Mouse (Mus musculus): Measurements from ENCODE around the gene Tlr9. TPM values are rescaled to one million over a fixed set of nuclear protein-coding genes. Genes with fewer than 3 reads are reported as not detected.
A peak's percentile ranks its signal among the peaks of the same experiment; 100 is the strongest.

Gene Tlr9
- polyA plus RNA-seq, 1 experiment from 2014 or later = 0.12 TPM

DNA sequence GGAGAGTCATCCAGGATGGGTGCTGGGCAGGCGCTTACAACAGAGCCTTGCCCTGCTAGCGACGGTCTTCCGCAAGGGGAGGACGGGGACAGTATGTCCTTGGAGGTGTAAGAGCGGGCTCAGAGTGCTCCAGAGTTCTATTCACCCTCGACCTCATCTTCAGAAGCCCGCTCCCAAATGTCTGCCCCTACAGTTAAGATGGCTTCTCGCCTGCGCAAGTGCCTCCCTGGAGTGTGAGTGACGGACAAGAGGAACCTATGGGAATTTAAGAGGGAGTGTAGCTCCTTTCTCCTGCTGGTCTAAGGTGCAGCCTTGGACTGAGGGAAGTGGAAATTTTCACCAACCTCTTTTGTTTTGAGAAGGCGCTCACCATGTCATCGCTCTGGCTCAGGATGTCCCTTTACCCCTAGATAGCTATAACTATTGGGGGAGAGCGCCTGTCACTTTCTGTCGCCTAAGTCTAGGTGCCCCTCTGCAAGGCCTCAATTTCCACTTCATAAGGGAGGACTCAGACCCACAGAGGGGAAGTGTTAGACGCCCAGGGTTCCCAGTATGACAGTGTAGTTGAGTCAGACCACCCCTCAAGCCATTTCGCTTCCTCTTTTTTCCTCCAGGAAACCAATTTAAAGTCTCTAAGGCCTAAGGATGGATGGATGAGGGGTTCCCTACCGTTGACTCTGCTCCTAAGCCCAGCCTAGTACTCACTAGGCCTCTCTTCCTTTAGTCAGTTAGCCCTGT, 22.7 kb upstream of the Tlr9 start, which contains the start of gene Ppm1m:
Ppm1m (minus strand) TSS at position 212 of the 738 bp plus-strand sequence.
- 50% methylated on average over 18 of the region's 18 CpGs for WGBS
- Histone ChIP-seq H3K4me2 (replicated peaks; ENCODE audit: low read depth, low read length) (peak within 1 kb of the TSS; percentile 70), H3K27me3 (replicated peaks; ENCODE audit: insufficient read depth, low read length) (no peaks in the 10 kb centered on the region), H3K4me1 (ENCODE audit: insufficient read depth, low read depth, low read length) (peaks cover 10% of the 10 kb centered on the region; the same call in 1 of the 2 replicates), H3K27ac (ENCODE audit: low read length) (peak within 1 kb of the TSS; percentile 60), H3K9ac (replicated peaks; ENCODE audit: low read depth) (peak within 1 kb of the TSS; percentile 46), H3K4me3 (ENCODE audit: low read depth, low read length) (peak within 1 kb of the TSS; percentile 66), H3K9me3 (ENCODE audit: low read length) (no peaks in the 10 kb centered on the region), H3K36me3 (ENCODE audit: insufficient read depth, low read length) (no peaks in the 10 kb centered on the region)
- peak; percentile 10 for ATAC-seq
- DNase-seq (ENCODE audit: low spot score) = no peak
- no peak for TF ChIP-seq EP300 (IDR thresholded peaks at IDR 0.05)
- no peak for TF ChIP-seq CTCF (IDR thresholded peaks at IDR 0.05)

DNA sequence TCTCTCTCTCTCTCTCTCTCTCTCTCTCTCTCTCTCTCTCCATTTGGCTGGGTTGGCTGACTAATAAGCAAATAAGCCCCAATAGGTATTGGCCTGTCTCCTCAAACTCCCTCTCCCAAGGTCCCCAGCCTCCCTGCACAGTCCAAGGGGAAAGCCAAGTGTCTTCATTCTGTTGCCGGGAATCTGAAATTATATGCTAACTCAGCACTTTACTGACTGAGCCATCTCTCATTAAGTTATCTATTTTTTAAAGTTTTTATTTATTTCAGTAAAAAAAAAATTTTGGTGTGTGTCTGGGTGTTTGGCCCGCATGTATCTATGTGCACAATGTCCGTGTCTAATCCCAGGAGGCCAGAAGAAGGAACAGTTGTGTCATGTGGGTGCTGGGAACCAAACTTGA, 20.5 kb upstream of the Tlr9 start:
- TF ChIP-seq EP300 (IDR thresholded peaks at IDR 0.05) = no peak
- TF ChIP-seq CTCF (IDR thresholded peaks at IDR 0.05) = no peak
- Histone ChIP-seq H3K27me3 (replicated peaks; ENCODE audit: insufficient read depth, low read length) (no peaks in the 10 kb centered on the region), H3K4me1 (ENCODE audit: insufficient read depth, low read depth, low read length) (peaks cover 10% of the 10 kb centered on the region; the same call in 1 of the 2 replicates), H3K9ac (replicated peaks; ENCODE audit: low read depth) (no peak overlapping the region), H3K4me2 (replicated peaks; ENCODE audit: low read depth, low read length) (peak overlapping the region; percentile 63), H3K4me3 (ENCODE audit: low read depth, low read length) (no peak overlapping the region), H3K9me3 (ENCODE audit: low read length) (no peaks in the 10 kb centered on the region), H3K36me3 (ENCODE audit: insufficient read depth, low read length) (no peaks in the 10 kb centered on the region), H3K27ac (ENCODE audit: low read length) (no peak overlapping the region)
- ATAC-seq (no peak), DNase-seq (ENCODE audit: low spot score) (no peak)
- WGBS = 74% methylated on average over 3 of the region's 3 CpGs

DNA sequence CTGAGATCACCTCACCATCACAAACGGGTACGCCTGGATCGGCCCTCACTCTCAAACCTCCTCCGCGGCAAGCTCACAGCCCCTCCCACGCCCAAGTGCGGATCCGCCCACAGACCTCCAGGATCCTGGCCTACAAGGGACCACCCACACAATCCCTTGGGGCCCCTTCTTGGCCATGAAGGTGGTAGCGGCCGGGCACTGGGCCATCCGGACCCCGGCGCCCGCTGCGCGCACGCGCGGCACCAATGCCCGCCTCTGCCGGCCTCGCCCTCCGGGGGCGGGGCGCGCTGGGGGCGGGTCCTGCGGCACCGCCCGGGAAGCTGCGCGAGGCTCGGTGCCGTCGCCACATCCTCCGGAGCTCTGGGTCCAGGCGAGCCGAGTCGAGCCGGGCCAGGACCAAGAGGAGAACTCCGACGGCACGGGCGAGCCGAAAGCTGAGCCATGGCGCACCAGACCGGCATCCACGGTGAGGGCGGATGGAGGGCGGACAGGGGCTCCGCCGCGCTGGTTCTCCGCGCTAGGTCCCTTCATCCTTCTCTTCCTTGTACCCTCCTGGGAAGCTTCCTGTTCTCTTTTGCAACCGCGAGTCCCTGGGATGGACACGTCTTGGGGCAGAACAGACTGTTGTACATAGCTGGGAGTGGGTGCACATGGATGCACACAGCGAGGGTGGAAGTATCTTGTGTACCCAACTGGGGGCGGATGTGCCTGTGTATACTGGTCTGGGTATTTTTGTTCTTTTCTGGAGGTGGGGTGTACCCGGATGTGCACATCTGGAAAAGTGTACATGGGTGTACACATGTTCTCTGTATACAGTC, 19.4 kb upstream of the Tlr9 start, which contains the start of gene Twf2:
Twf2 (plus strand) TSS at position 290 of the 818 bp plus-strand sequence.
- ATAC-seq = peak; percentile 93
- Histone ChIP-seq H3K36me3 (ENCODE audit: insufficient read depth, low read length) (no peaks in the 10 kb centered on the region), H3K27me3 (replicated peaks; ENCODE audit: insufficient read depth, low read length) (no peaks in the 10 kb centered on the region), H3K27ac (ENCODE audit: low read length) (peak within 1 kb of the TSS; percentile 75), H3K4me2 (replicated peaks; ENCODE audit: low read depth, low read length) (peak within 1 kb of the TSS; percentile 63), H3K4me1 (ENCODE audit: insufficient read depth, low read depth, low read length) (peaks cover 10% of the 10 kb centered on the region; the same call in 1 of the 2 replicates), H3K9me3 (ENCODE audit: low read length) (no peaks in the 10 kb centered on the region), H3K9ac (replicated peaks; ENCODE audit: low read depth) (peak within 1 kb of the TSS; percentile 48; the same call in 1 of the 2 replicates), H3K4me3 (ENCODE audit: low read depth, low read length) (peak within 1 kb of the TSS; percentile 54)
- DNase-seq (ENCODE audit: low spot score) = peak; percentile 95
- no peak for TF ChIP-seq CTCF (IDR thresholded peaks at IDR 0.05)
- TF ChIP-seq EP300 (IDR thresholded peaks at IDR 0.05) = no peak
- 1% methylated on average over 47 of the region's 61 CpGs for WGBS

DNA sequence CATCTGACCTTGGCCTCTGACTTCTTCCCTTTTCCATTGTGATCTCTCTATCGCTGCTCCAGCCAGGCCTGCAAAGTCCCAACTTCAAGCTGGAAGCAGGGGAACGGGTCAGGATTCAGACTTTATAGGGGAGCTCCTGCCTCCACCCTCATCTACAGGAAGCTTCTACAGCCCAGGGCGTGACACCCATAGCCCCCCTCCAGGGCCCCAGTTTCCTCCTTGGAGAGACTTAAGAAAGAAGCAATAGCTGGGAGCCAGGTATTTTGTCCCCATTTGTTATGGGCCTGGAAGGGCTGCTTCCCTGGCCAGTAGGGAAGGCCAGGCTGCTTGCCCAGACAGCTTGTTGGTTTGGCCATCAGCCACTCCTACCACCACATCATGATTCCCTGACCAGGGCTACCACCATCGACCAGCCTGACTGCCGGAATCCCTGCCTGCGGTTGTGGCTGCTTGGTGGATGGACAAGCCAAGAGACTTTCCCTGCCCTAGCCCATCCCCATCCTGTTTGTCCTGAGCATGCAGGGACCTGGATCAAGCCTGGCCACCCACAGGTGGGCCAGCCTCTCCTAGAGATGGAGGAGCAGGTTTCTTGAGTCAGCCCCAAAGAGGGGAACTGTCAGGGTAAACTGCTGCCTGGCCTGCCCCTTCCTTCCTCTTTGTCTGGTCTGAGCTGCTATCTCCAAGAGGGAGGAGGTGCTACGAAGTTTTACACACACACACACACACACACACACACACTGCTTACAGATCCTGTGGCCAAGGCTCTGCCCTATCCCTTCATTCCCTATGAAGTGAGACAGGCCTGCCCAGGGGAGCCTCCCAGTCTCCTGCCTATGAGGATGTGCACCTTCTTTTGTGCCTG, 18.2 kb upstream of the Tlr9 start:
- H3K9me3 ChIP-seq (ENCODE audit: low read length) = no peaks in the 10 kb centered on the region

DNA sequence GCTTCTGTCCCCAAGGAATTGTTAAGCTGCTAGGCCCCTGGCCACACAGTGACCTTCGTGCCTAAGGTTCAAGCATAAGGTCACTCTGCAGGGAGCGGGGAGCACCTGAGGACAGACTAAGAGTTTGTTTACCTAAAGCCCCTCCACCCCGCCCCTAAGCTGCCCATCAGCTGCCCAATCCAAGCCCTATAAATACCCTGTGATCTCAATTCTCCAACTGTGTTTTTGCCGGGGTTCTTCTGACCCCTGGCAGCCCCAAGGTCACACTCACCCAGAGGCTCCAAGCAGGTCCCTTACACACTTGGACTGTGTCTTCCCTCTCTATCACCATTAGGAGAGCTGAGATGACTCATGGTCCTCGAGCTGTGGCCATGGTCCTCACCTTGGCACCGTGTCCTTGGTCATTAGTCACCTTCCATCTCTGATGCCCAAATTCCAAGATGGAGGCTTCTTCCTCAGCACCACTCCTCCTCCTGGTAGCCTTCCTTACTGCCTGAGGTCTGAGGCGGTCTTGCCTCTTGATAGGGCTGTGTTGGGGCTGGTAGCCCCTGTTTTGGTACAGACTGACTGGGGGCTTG, 16.6 kb upstream of the Tlr9 start:
- Histone ChIP-seq H3K9ac (replicated peaks; ENCODE audit: low read depth) (no peak overlapping the region), H3K9me3 (ENCODE audit: low read length) (no peaks in the 10 kb centered on the region), H3K4me1 (ENCODE audit: insufficient read depth, low read depth, low read length) (peaks cover 8% of the 10 kb centered on the region; the same call in 1 of the 2 replicates), H3K27ac (ENCODE audit: low read length) (no peak overlapping the region), H3K36me3 (ENCODE audit: insufficient read depth, low read length) (no peaks in the 10 kb centered on the region), H3K4me2 (replicated peaks; ENCODE audit: low read depth, low read length) (no peak overlapping the region), H3K4me3 (ENCODE audit: low read depth, low read length) (no peak overlapping the region), H3K27me3 (replicated peaks; ENCODE audit: insufficient read depth, low read length) (no peaks in the 10 kb centered on the region)
- 75% methylated on average over 7 of the region's 7 CpGs for WGBS
- DNase-seq (ENCODE audit: low spot score) = no peak
- TF ChIP-seq CTCF (IDR thresholded peaks at IDR 0.05) = no peak
- no peak for TF ChIP-seq EP300 (IDR thresholded peaks at IDR 0.05)
- ATAC-seq = no peak

More for the DNA sequence above, 18.2 kb upstream of the Tlr9 start:
- no peak for DNase-seq (ENCODE audit: low spot score)
- no peak for ATAC-seq
- no peak overlapping the region for H3K9ac ChIP-seq (replicated peaks; ENCODE audit: low read depth)
- TF ChIP-seq EP300 (IDR thresholded peaks at IDR 0.05) (no peak), CTCF (IDR thresholded peaks at IDR 0.05) (no peak)
- peak overlapping the region; percentile 75; the same call in 1 of the 2 replicates for H3K27ac ChIP-seq (ENCODE audit: low read length)
- H3K4me3 ChIP-seq (ENCODE audit: low read depth, low read length) = peak overlapping the region; percentile 54
- no peaks in the 10 kb centered on the region for H3K36me3 ChIP-seq (ENCODE audit: insufficient read depth, low read length)
- peak overlapping the region; percentile 63 for H3K4me2 ChIP-seq (replicated peaks; ENCODE audit: low read depth, low read length)
- H3K4me1 ChIP-seq (ENCODE audit: insufficient read depth, low read depth, low read length) = peaks cover 9% of the 10 kb centered on the region; the same call in 1 of the 2 replicates
- 51% methylated on average over 7 of the region's 7 CpGs for WGBS
- no peaks in the 10 kb centered on the region for H3K27me3 ChIP-seq (replicated peaks; ENCODE audit: insufficient read depth, low read length)
